Comparison of ENCODE assay signal across 17 mouse cellular contexts in genomic region chr1:130588659-130589058, GRCm38 (mm10). TPM values are rescaled to one million over a fixed set of nuclear protein-coding genes. Genes with fewer than 3 reads are reported as not detected.
DNase-seq lines count a peak whose midpoint lies in the region; ATAC-seq and TF ChIP-seq lines count a peak whose summit lies in the region.
"Had no signal": no experiment of that assay in that cellular context is flagged by ENCODE, and none has a peak within 500 bp of the region (broad histone marks: within the 10 kb centered on the region; RNA-seq: fewer than 3 reads in every experiment).

No protein-coding gene starts in this region.

- no peak for TF ChIP-seq CTCF in heart, postnatal 0 days (IDR thresholded peaks at IDR 0.05; ENCODE audit: low read depth)

- TF ChIP-seq EP300 in heart, postnatal 0 days (IDR thresholded peaks at IDR 0.05; ENCODE audit: low read depth): no peak

- no peak overlapping the region for H3K9ac ChIP-seq in midbrain, embryonic 14.5 days (replicated peaks; ENCODE audit: low read length)
- no peak overlapping the region for H3K9ac ChIP-seq in midbrain, embryonic 13.5 days (replicated peaks)
- H3K9ac ChIP-seq in heart, postnatal 0 days (replicated peaks; ENCODE audit: low read depth, low read length): no peak overlapping the region
- H3K9ac ChIP-seq: heart, embryonic 13.5 days; liver, embryonic 13.5 days; neural tube, embryonic 13.5 days had no signal

- ATAC-seq in midbrain, embryonic 14.5 days (ENCODE audit: low FRiP score, low TSS enrichment): no peak
- ATAC-seq in midbrain, embryonic 13.5 days: no peak
- peak; percentile 62; the same call in 1 of the 2 replicates for ATAC-seq in heart, postnatal 0 days (ENCODE audit: insufficient read depth, low read depth)
- ATAC-seq in megakaryocyte, adult 5-6 weeks (ENCODE audit: poor library complexity, severe bottlenecking): no peak
- ATAC-seq: inflammation-experienced regulatory T-cells, adult 6 months had no signal

- H3K27me3 ChIP-seq in midbrain, embryonic 14.5 days (ENCODE audit: control insufficient read depth, insufficient read depth, low read length): no peaks in the 10 kb centered on the region
- no peaks in the 10 kb centered on the region for H3K27me3 ChIP-seq in midbrain, embryonic 13.5 days
- no peaks in the 10 kb centered on the region for H3K27me3 ChIP-seq in heart, postnatal 0 days (ENCODE audit: control insufficient read depth, insufficient read depth, low read length)
- H3K27me3 ChIP-seq: heart, embryonic 13.5 days; liver, embryonic 13.5 days; neural tube, embryonic 13.5 days had no signal

- WGBS in midbrain, embryonic 14.5 days: 86% methylated on average over 9 of the region's 9 CpGs
- 82% methylated on average over 9 of the region's 9 CpGs for WGBS in midbrain, embryonic 13.5 days
- 55% methylated on average over 9 of the region's 9 CpGs for WGBS in heart, postnatal 0 days

- H3K36me3 ChIP-seq in midbrain, embryonic 14.5 days (ENCODE audit: control insufficient read depth, insufficient read depth, low read length): no peaks in the 10 kb centered on the region
- no peaks in the 10 kb centered on the region for H3K36me3 ChIP-seq in midbrain, embryonic 13.5 days
- no peaks in the 10 kb centered on the region for H3K36me3 ChIP-seq in heart, postnatal 0 days (replicated peaks; ENCODE audit: control insufficient read depth, insufficient read depth, low read length)
- H3K36me3 ChIP-seq: heart, embryonic 13.5 days; liver, embryonic 13.5 days; neural tube, embryonic 13.5 days had no signal

- H3K4me2 ChIP-seq in midbrain, embryonic 14.5 days (ENCODE audit: low read length): no peak overlapping the region
- H3K4me2 ChIP-seq in midbrain, embryonic 13.5 days (replicated peaks): no peak overlapping the region
- H3K4me2 ChIP-seq in heart, postnatal 0 days (ENCODE audit: low read depth, low read length): no peak overlapping the region
- H3K4me2 ChIP-seq: heart, embryonic 13.5 days; liver, embryonic 13.5 days; midbrain, embryonic 11.5 days; neural tube, embryonic 13.5 days had no signal

- peak; percentile 3 to 4 for DNase-seq in adrenal gland, postnatal 36 days
- DNase-seq in adrenal gland, adult 8-10 months: no peak
- peak; percentile 1 for DNase-seq in midbrain, embryonic 14.5 days
- peak; percentile 21 for DNase-seq in heart, postnatal 0 days (ENCODE audit: low spot score)
- DNase-seq in urinary bladder, postnatal 25 days (ENCODE audit: low spot score): peak; percentile 17
- DNase-seq in frontal cortex, postnatal 14 days (ENCODE audit: low spot score in 2 of 2): no peak
- DNase-seq: B cell, adult 2 months; liver, embryonic 13.5 days; thymus, adult 2 months had no signal

- H3K9me3 ChIP-seq in midbrain, embryonic 14.5 days (ENCODE audit: control insufficient read depth, low read length): no peaks in the 10 kb centered on the region
- no peaks in the 10 kb centered on the region for H3K9me3 ChIP-seq in midbrain, embryonic 13.5 days
- H3K9me3 ChIP-seq in heart, postnatal 0 days (replicated peaks; ENCODE audit: control insufficient read depth, low read length): no peaks in the 10 kb centered on the region
- H3K9me3 ChIP-seq: heart, embryonic 13.5 days; liver, embryonic 13.5 days; neural tube, embryonic 13.5 days had no signal

- no peaks in the 10 kb centered on the region for H3K4me1 ChIP-seq in midbrain, embryonic 14.5 days (ENCODE audit: control insufficient read depth, insufficient read depth, low read length)
- H3K4me1 ChIP-seq in midbrain, embryonic 13.5 days (replicated peaks): no peaks in the 10 kb centered on the region
- no peaks in the 10 kb centered on the region for H3K4me1 ChIP-seq in heart, postnatal 0 days (ENCODE audit: control insufficient read depth, insufficient read depth)
- H3K4me1 ChIP-seq: heart, embryonic 13.5 days; liver, embryonic 13.5 days; neural tube, embryonic 13.5 days had no signal

- no peak overlapping the region for H3K27ac ChIP-seq in midbrain, embryonic 14.5 days (replicated peaks; ENCODE audit: low read depth, low read length)
- no peak overlapping the region for H3K27ac ChIP-seq in midbrain, embryonic 13.5 days
- no peak overlapping the region for H3K27ac ChIP-seq in heart, postnatal 0 days (ENCODE audit: low read depth)
- H3K27ac ChIP-seq: heart, embryonic 13.5 days; left cerebral cortex, adult 2 months; liver, embryonic 13.5 days; neural tube, embryonic 13.5 days had no signal

- H3K4me3 ChIP-seq in midbrain, embryonic 14.5 days (replicated peaks; ENCODE audit: low read depth, low read length): no peak overlapping the region
- H3K4me3 ChIP-seq in midbrain, embryonic 13.5 days (replicated peaks): no peak overlapping the region
- H3K4me3 ChIP-seq in heart, postnatal 0 days (ENCODE audit: low read depth, low read length): no peak overlapping the region
- H3K4me3 ChIP-seq: heart, embryonic 13.5 days; left cerebral cortex, adult 2 months; liver, embryonic 13.5 days; neural tube, embryonic 13.5 days had no signal

RNA-seq across cellular contexts. Expression of gene Zp3r, which starts 40.8 kb away (rescaled TPM):
- total RNA-seq in adrenal gland, postnatal 36 days (2021): not detected
- total RNA-seq in adrenal gland, adult 8-10 months (2022): not detected
- not detected in 2 replicates for polyA plus RNA-seq in midbrain, embryonic 14.5 days (2014; fragmentation: Nextera tagmentation; extraction: Ambion mirVana)
- not detected in 2 replicates for polyA plus RNA-seq in midbrain, embryonic 13.5 days (2015; fragmentation: Nextera tagmentation; extraction: Ambion mirVana)
- not detected in 2 replicates for total RNA-seq in heart, postnatal 0 days (2014; rRNA removed; ENCODE audit: low replicate concordance)
- not detected in 2 replicates for polyA plus RNA-seq in heart, postnatal 0 days (2015; fragmentation: Nextera tagmentation; extraction: Ambion mirVana)
- total RNA-seq in megakaryocyte, adult 5-6 weeks (2015): not detected in 2 replicates
- not detected in 2 replicates for total RNA-seq in megakaryocyte, adult 5-6 weeks (2017)
- total RNA-seq: left cerebral cortex, adult 2 months had no signal
- polyA plus RNA-seq: cortical plate, adult 2 months; heart, embryonic 13.5 days; inflammation-experienced regulatory T-cells, adult 6 months; liver, embryonic 13.5 days; midbrain, embryonic 11.5 days; neural tube, embryonic 13.5 days; thymus, adult 2 months had no signal

Comparison
In these comparisons a context has a peak if more than half of its experiments do, and no peak if none do; other contexts are left out.
1. DNase-seq: peak in adrenal gland, postnatal 36 days (2 of 2), midbrain, embryonic 14.5 days (single experiment), heart, postnatal 0 days (single experiment) and urinary bladder, postnatal 25 days (single experiment); none in adrenal gland, adult 8-10 months (single experiment) and frontal cortex, postnatal 14 days (0 of 2).